Mouse (Mus musculus) brain, adult 2 months (tissue): ENCODE data around the gene Lamc3.

ENCODE experiments used
- DNase-seq: peaks from one replicate; pipeline ENCODE4 v3.0.0; 2011; ENCODE audit warnings: low read depth, low spot score

Lamc3 gene

DNA sequence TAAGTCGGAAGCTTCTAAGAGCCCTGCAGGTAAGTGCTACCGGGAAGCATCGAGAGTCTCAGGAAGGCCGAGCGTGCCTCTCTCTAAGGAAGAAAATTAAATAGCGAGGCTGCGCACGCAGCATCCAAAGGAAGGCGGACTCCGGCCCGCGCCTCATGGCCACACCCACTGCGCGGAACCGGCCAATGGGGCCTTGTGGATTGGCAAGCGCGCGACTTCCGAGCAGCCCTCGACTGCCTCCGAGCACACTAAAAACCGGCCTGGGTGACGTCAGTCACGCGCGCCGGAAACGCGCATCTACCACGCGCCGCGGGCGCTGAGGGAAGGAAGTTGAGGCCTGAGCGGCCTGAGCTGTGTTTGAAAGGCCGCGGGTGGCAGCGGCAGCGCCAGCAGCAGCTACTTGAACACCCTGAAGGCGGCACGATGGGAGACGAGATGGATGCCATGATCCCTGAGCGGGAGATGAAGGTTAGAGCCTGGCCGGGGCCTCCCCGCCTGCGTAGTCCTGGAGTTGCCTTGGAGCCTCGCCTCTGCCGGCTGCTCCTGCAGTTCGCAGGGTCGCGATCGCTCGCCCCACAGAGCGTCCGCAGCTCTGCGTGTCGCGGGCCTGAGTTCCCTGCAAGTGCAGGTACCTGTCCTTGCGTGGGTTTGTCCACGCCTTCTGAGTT is 87.2 kb downstream of the Lamc3 start, which contains the start of gene Nup214:
Nup214 (plus strand) TSS at position 296 of the 668 bp plus-strand sequence.
- peak; percentile 100 for DNase-seq

- DNase-seq = no peak
Measured at GRCm38 (mm10) chr2:31974809-31975371, 87.8 kb downstream of the Lamc3 start.

GRCm38 (mm10) chr2:31987774-31988173 is 100.7 kb downstream of the Lamc3 start:
- DNase-seq = no peak

- DNase-seq = no peak
Measured at GRCm38 (mm10) chr2:31990961-31991360, 103.9 kb downstream of the Lamc3 start.

GRCm38 (mm10) chr2:31994896-31995295 is 107.8 kb downstream of the Lamc3 start:
- no peak for DNase-seq

GRCm38 (mm10) chr2:31996060-31996459 is 109.0 kb downstream of the Lamc3 start:
- DNase-seq = peak; percentile 92
